Mouse (Mus musculus) CH12.LX (cell line): ENCODE data around the gene Arf6. TPM values are rescaled to one million over a fixed set of nuclear protein-coding genes. Genes with fewer than 3 reads are reported as not detected.

Source experiments
- DNase-seq: peaks from one replicate; pipeline ENCODE4 v3.0.0-alpha.2; 2013; ENCODE audit errors: extremely low read depth
- H3K27ac ChIP-seq: 2 replicates; pipeline ENCODE4 v1.5.1; 2012; ENCODE audit warnings: low read depth, mild to moderate bottlenecking, control low read depth, moderate library complexity; ENCODE audit not compliant: insufficient read depth
- H3K27me3 ChIP-seq: replicated peaks from 2 replicates; pipeline ENCODE3; 2012; ENCODE audit warnings: inconsistent platforms
- H3K36me3 ChIP-seq, 2 experiments: replicated peaks in 1 of 2; 2 replicates each; pipeline versions ENCODE3 to v1.6.1; 2012; ENCODE audit warnings: inconsistent platforms in 1 of 2, low read length in 1 of 2, mild to moderate bottlenecking in 1 of 2, mixed read lengths in 1 of 2, moderate library complexity in 1 of 2; ENCODE audit not compliant: control insufficient read depth in 1 of 2, insufficient read depth in 1 of 2
- H3K4me1 ChIP-seq, 2 experiments: 2 replicates each; pipeline ENCODE4 v1.6.1; 2012; ENCODE audit warnings: inconsistent platforms in 1 of 2, moderate library complexity in 1 of 2; ENCODE audit not compliant: insufficient read depth in 2 of 2, control insufficient read depth in 1 of 2
- H3K4me2 ChIP-seq: 2 replicates; pipeline ENCODE4 v1.6.1; 2012; ENCODE audit warnings: low read depth, mild to moderate bottlenecking, control low read depth; ENCODE audit not compliant: poor library complexity, insufficient read depth, severe bottlenecking
- H3K4me3 ChIP-seq, 3 experiments: fragments of 150-350 bp in 1 of 3; sonication (generic) in 1 of 3; replicated peaks in 1 of 3; 2 replicates each; pipeline versions ENCODE3 to v1.5.1; 2011 to 2012; ENCODE audit warnings: low read depth in 2 of 3, low read length in 2 of 3, mild to moderate bottlenecking in 2 of 3, moderate library complexity in 2 of 3, control low read depth in 1 of 3, improper control_type of control experiment in 1 of 3, inconsistent platforms in 1 of 3, mixed read lengths in 1 of 3; ENCODE audit not compliant: poor library complexity in 1 of 3
- H3K79me2 ChIP-seq: replicated peaks from 2 replicates; pipeline ENCODE4 v1.6.1; 2012; ENCODE audit warnings: mild to moderate bottlenecking, moderate library complexity; ENCODE audit not compliant: control insufficient read depth, poor library complexity, insufficient read depth, severe bottlenecking; ENCODE audit errors: extremely low read depth
- H3K9ac ChIP-seq: 2 replicates; pipeline ENCODE4 v1.6.1; 2012; ENCODE audit warnings: low read depth, mild to moderate bottlenecking, control low read depth, moderate library complexity; ENCODE audit not compliant: insufficient read depth
- H3K9me3 ChIP-seq: replicated peaks from 2 replicates; pipeline ENCODE3; 2012; ENCODE audit warnings: low read length, inconsistent platforms, mixed read lengths
- BHLHE40 ChIP-seq: IDR thresholded peaks from 2 replicates; pipeline ENCODE4 v1.6.1; 2011; ENCODE audit warnings: mild to moderate bottlenecking, low read depth, low read length, improper control_type of control experiment
- CHD1 ChIP-seq: IDR thresholded peaks from 2 replicates; pipeline ENCODE4 v1.6.1; 2012; ENCODE audit warnings: low read depth, low read length, improper control_type of control experiment, inconsistent platforms
- CHD2 ChIP-seq: IDR thresholded peaks from 2 replicates; pipeline ENCODE4 v1.6.1; 2011; ENCODE audit warnings: low read length, improper control_type of control experiment
- CTCF ChIP-seq, 2 experiments: IDR thresholded peaks in 1 of 2; conservative IDR thresholded peaks in 1 of 2; 2 replicates each; pipeline ENCODE4 v1.5.1; 2011 to 2012; ENCODE audit warnings: low read depth in 2 of 2, low read length in 2 of 2, improper control_type of control experiment in 1 of 2, inconsistent platforms in 1 of 2, mild to moderate bottlenecking in 1 of 2, moderate library complexity in 1 of 2
- E2F4 ChIP-seq: IDR thresholded peaks from 2 replicates; pipeline ENCODE4 v1.6.1; 2011; ENCODE audit warnings: low read depth, low read length, improper control_type of control experiment; ENCODE audit not compliant: insufficient replicate concordance
- EP300 ChIP-seq: IDR thresholded peaks from 2 replicates; pipeline ENCODE4 v1.6.1; 2011; ENCODE audit warnings: low read length, improper control_type of control experiment
- ETS1 ChIP-seq: conservative IDR thresholded peaks from 2 replicates; pipeline ENCODE4 v1.6.1; 2012; ENCODE audit warnings: low read depth, mild to moderate bottlenecking, inconsistent platforms, low read length, improper control_type of control experiment, moderate library complexity
- GABPA ChIP-seq: IDR thresholded peaks from 2 replicates; pipeline ENCODE4 v1.6.1; 2012; ENCODE audit warnings: low read depth, low read length, improper control_type of control experiment, inconsistent platforms; ENCODE audit not compliant: insufficient replicate concordance
- HCFC1 ChIP-seq: IDR thresholded peaks from 2 replicates; pipeline ENCODE4 v1.6.1; 2012; ENCODE audit warnings: low read depth, mild to moderate bottlenecking, inconsistent platforms, low read length, improper control_type of control experiment
- IRF4 ChIP-seq: IDR thresholded peaks from 2 replicates; pipeline ENCODE4 v1.6.1; 2014; ENCODE audit warnings: low read depth, mild to moderate bottlenecking, inconsistent platforms, low read length, improper control_type of control experiment
- JUN ChIP-seq: IDR thresholded peaks from 2 replicates; pipeline ENCODE4 v1.6.1; 2011; ENCODE audit warnings: low read depth, mild to moderate bottlenecking, low read length, improper control_type of control experiment, moderate library complexity; ENCODE audit not compliant: insufficient read depth
- JUND ChIP-seq: conservative IDR thresholded peaks from 2 replicates; pipeline ENCODE4 v1.6.1; 2011; ENCODE audit warnings: low read depth, low read length, improper control_type of control experiment
- KAT2A ChIP-seq: IDR thresholded peaks from 2 replicates; pipeline ENCODE4 v1.6.1; 2012; ENCODE audit warnings: low read length, improper control_type of control experiment, inconsistent platforms; ENCODE audit not compliant: insufficient replicate concordance
- MAFK ChIP-seq: IDR thresholded peaks from 2 replicates; pipeline ENCODE4 v1.6.1; 2011; ENCODE audit warnings: low read length, improper control_type of control experiment; ENCODE audit not compliant: insufficient replicate concordance
- MAZ ChIP-seq: IDR thresholded peaks from 2 replicates; pipeline ENCODE4 v1.6.1; 2012; ENCODE audit warnings: low read depth, mild to moderate bottlenecking, inconsistent platforms, low read length, improper control_type of control experiment, moderate library complexity
- MXI1 ChIP-seq: IDR thresholded peaks from 2 replicates; pipeline ENCODE4 v1.6.1; 2011; ENCODE audit warnings: mild to moderate bottlenecking, low read depth, low read length, improper control_type of control experiment
- MYC ChIP-seq: IDR thresholded peaks from 2 replicates; pipeline ENCODE4 v1.6.1; 2011; ENCODE audit warnings: low read depth, mild to moderate bottlenecking, improper control_type of control experiment, low read length
- NELFE ChIP-seq: IDR thresholded peaks from 2 replicates; pipeline ENCODE4 v1.6.1; 2011; ENCODE audit warnings: low read depth, low read length, improper control_type of control experiment
- NRF1 ChIP-seq: IDR thresholded peaks from 2 replicates; pipeline ENCODE4 v1.6.1; 2014; ENCODE audit warnings: low read depth, mild to moderate bottlenecking, inconsistent platforms, low read length, improper control_type of control experiment, moderate library complexity
- PAX5 ChIP-seq: IDR thresholded peaks from 2 replicates; pipeline ENCODE4 v1.6.1; 2012; ENCODE audit warnings: low read length, inconsistent platforms, mixed read lengths
- POLR2A ChIP-seq: IDR thresholded peaks from 2 replicates; pipeline ENCODE4 v1.6.1; 2011; ENCODE audit warnings: low read depth, mild to moderate bottlenecking, improper control_type of control experiment, low read length
- POLR2AphosphoS2 ChIP-seq: IDR thresholded peaks from 2 replicates; pipeline ENCODE4 v1.6.1; 2011; ENCODE audit warnings: low read depth, low read length, improper control_type of control experiment
- RAD21 ChIP-seq: IDR thresholded peaks from 2 replicates; pipeline ENCODE4 v1.6.1; 2011; ENCODE audit warnings: low read depth, mild to moderate bottlenecking, low read length, improper control_type of control experiment, moderate library complexity
- RCOR1 ChIP-seq: conservative IDR thresholded peaks from 2 replicates; pipeline ENCODE4 v1.6.1; 2012; ENCODE audit warnings: low read depth, mild to moderate bottlenecking, inconsistent platforms, low read length, improper control_type of control experiment
- SIN3A ChIP-seq: IDR thresholded peaks from 2 replicates; pipeline ENCODE4 v1.6.1; 2012; ENCODE audit warnings: low read length, improper control_type of control experiment, inconsistent platforms
- SMC3 ChIP-seq: IDR thresholded peaks from 2 replicates; pipeline ENCODE4 v1.6.1; 2011; ENCODE audit warnings: low read depth, low read length, improper control_type of control experiment
- TBP ChIP-seq: conservative IDR thresholded peaks from 2 replicates; pipeline ENCODE4 v1.6.1; 2011; ENCODE audit warnings: low read depth, low read length, improper control_type of control experiment
- TCF12 ChIP-seq: IDR thresholded peaks from 2 replicates; pipeline ENCODE4 v1.6.1; 2014; ENCODE audit warnings: low read depth, mild to moderate bottlenecking, inconsistent platforms, low read length, improper control_type of control experiment
- UBTF ChIP-seq: IDR thresholded peaks from 2 replicates; pipeline ENCODE4 v1.6.1; 2012; ENCODE audit warnings: low read depth, mild to moderate bottlenecking, inconsistent platforms, low read length, improper control_type of control experiment, moderate library complexity
- USF1 ChIP-seq: IDR thresholded peaks from 2 replicates; pipeline ENCODE4 v1.6.1; 2014; ENCODE audit warnings: low read depth, mild to moderate bottlenecking, inconsistent platforms, low read length, improper control_type of control experiment
- USF2 ChIP-seq: conservative IDR thresholded peaks from 2 replicates; pipeline ENCODE4 v1.6.1; 2011; ENCODE audit warnings: low read depth, low read length, improper control_type of control experiment
- ZC3H11A ChIP-seq: IDR thresholded peaks from 2 replicates; pipeline ENCODE4 v1.6.1; 2012; ENCODE audit warnings: low read depth, mild to moderate bottlenecking, inconsistent platforms, low read length, improper control_type of control experiment
- ZKSCAN1 ChIP-seq: IDR thresholded peaks from 2 replicates; pipeline ENCODE4 v1.6.1; 2012; ENCODE audit warnings: low read depth, inconsistent platforms, low read length, improper control_type of control experiment, borderline replicate concordance
- ZMIZ1 ChIP-seq: IDR thresholded peaks from 2 replicates; pipeline ENCODE4 v1.6.1; 2012; ENCODE audit warnings: low read depth, mild to moderate bottlenecking, inconsistent platforms, low read length, improper control_type of control experiment
- ZNF384 ChIP-seq: IDR thresholded peaks from 2 replicates; pipeline ENCODE4 v1.6.1; 2012; ENCODE audit warnings: low read depth, low read length, improper control_type of control experiment, inconsistent platforms
- dilution Hi-C: fragments of 300-500 bp; cut with MboI; formaldehyde crosslinking; loops from 2 replicates; pipeline ENCODE4 v1.14.3; 2020; ENCODE audit warnings: low sequenced_read_pairs; ENCODE audit not compliant: extremely low pct_unique_long_range_greater_than_20kb, extremely low pct_ligation_motif_present
- in situ Hi-C: fragments of 300-500 bp; cut with MboI; formaldehyde crosslinking; loops from 3 replicates; pipeline ENCODE4 v1.14.3; 2019; ENCODE audit warnings: low sequenced_read_pairs, low pct_ligation_motif_present, low pct_unique_long_range_greater_than_20kb, mixed read lengths
- polyA plus RNA-seq: library from polyadenylated mRNA; unstranded; fragments of >175 nt; gene quantifications from 2 replicates; pipeline ENCODE4 v1.2.1, GENCODE M21; 2012; ENCODE audit warnings: low read depth; ENCODE audit not compliant: insufficient read length
- total RNA-seq, 2 experiments: library from RNA; depleted of rRNA; stranded (reverse); fragments of 300-350 nt in 1 of 2; fragments of >200 nt in 1 of 2; gene quantifications; 2 replicates each; pipeline ENCODE4 v1.2.3; 2012 to 2014

The Arf6 gene
- total and polyA plus RNA-seq, 3 experiments, result 258 to 375 (median 312) TPM

- TF ChIP-seq EP300 (no peak), IRF4 (no peak), E2F4 (no peak), TCF12 (no peak), CHD1 (0 out of 2 replicates have a peak, but pooled peaks have one; percentile 29), POLR2AphosphoS2 (no peak)
Observed at GRCm38 (mm10) chr12:69416793-69417192, 44.8 kb downstream of the Arf6 start (continued).

- H3K9me3 ChIP-seq, result peaks cover 2% of the 10 kb centered on the region
- no peaks in the 10 kb centered on the region for H3K79me2 ChIP-seq
- H3K27me3 ChIP-seq, result no peaks in the 10 kb centered on the region
- peaks cover 35 to 87% of the 10 kb centered on the region in 2 experiments for H3K4me1 ChIP-seq
- dilution Hi-C loops (no loop called here), in situ Hi-C loops (loop anchor here (5.0 kb wide), 2 partner anchors 35 to 40 kb away; no protein-coding TSS in a partner anchor)
- H3K36me3 ChIP-seq, result peaks cover 0 to 4% of the 10 kb centered on the region in 2 experiments
- peak overlapping the region; percentile 100 for H3K27ac ChIP-seq
- H3K4me2 ChIP-seq, result peak overlapping the region; percentile 57
- H3K9ac ChIP-seq, result peak overlapping the region; percentile 82
- peak; percentile 99 for DNase-seq
- H3K4me3 ChIP-seq, result peak overlapping the region in 2 of 3 experiments; percentile 49
- no peak; the same call in 1 of the 2 replicates for TF ChIP-seq CHD1
- TF ChIP-seq SMC3, result peak; percentile 38
- no peak for TF ChIP-seq GABPA
- TF ChIP-seq PAX5, result no peak
- peak; percentile 52 for TF ChIP-seq NELFE
- peak; percentile 48; the same call in 1 of the 2 replicates for TF ChIP-seq RCOR1
- peak; percentile 46; the same call in 1 of the 2 replicates for TF ChIP-seq MXI1
- peak; percentile 33 for TF ChIP-seq JUN
- no peak for TF ChIP-seq RAD21
- TF ChIP-seq E2F4, result 0 out of 2 replicates have a peak, but pooled peaks have one; percentile 53
- TF ChIP-seq ZKSCAN1, result no peak
- TF ChIP-seq NRF1, result no peak
- TF ChIP-seq MYC, result peak; percentile 99
- TF ChIP-seq USF2, result peak; percentile 85
- peak; percentile 93 for TF ChIP-seq BHLHE40
- TF ChIP-seq ZC3H11A, result no peak
- peak; percentile 49; the same call in 1 of the 2 replicates for TF ChIP-seq MAFK
- peak; percentile 40 for TF ChIP-seq HCFC1
- peak; percentile 63 for TF ChIP-seq CHD2
- 0 out of 2 replicates have a peak, but pooled peaks have one; percentile 70 for TF ChIP-seq KAT2A
- peak; percentile 97 for TF ChIP-seq TCF12
- no peak for TF ChIP-seq CTCF (conservative IDR thresholded peaks at IDR 0.05 in 1 of 2, IDR thresholded peaks at IDR 0.05 in 1 of 2; ENCODE audit: low read depth in 2 of 2, low read length in 2 of 2)
- TF ChIP-seq USF1, result peak; percentile 90
- TF ChIP-seq ZNF384, result no peak; the same call in 1 of the 2 replicates
- peak; percentile 89 for TF ChIP-seq TBP
- peak; percentile 88 for TF ChIP-seq EP300
- TF ChIP-seq JUND, result 0 out of 2 replicates have a peak, but pooled peaks have one; percentile 4
- TF ChIP-seq POLR2A, result peak; percentile 80
- peak; percentile 61 for TF ChIP-seq UBTF
- peak; percentile 86 for TF ChIP-seq MAZ
- peak; percentile 82 for TF ChIP-seq IRF4
- peak; percentile 77 for TF ChIP-seq SIN3A
- TF ChIP-seq ZMIZ1, result peak; percentile 66
- peak; percentile 96 for TF ChIP-seq ETS1
- peak; percentile 50; the same call in 1 of the 2 replicates for TF ChIP-seq POLR2AphosphoS2
Observed at GRCm38 (mm10) chr12:69417701-69418291, 45.8 kb downstream of the Arf6 start.
